Mouse (Mus musculus) midbrain, postnatal 0 days (tissue): ENCODE measurements around the gene Pnpla1. TPM values are rescaled to one million over a fixed set of nuclear protein-coding genes. Genes with fewer than 3 reads are reported as not detected.
A peak's percentile ranks its signal among the peaks of the same experiment; 100 is the strongest.

Source experiments
- ATAC-seq: fragments of 200-750 bp; cut with Nextera tagmentation; 2 replicates; pipeline ENCODE4 v1.8.0; 2017; ENCODE audit warnings: moderate number of reproducible peaks, mild to moderate bottlenecking, moderate TSS enrichment, moderate library complexity; ENCODE audit not compliant: low FRiP score
- DNase-seq: peaks from one replicate; pipeline ENCODE4 v3.0.0-alpha.2; 2015; ENCODE audit warnings: low spot score
- H3K27ac ChIP-seq: fragments of 300-500 bp; sonication (generic); 2 replicates; pipeline ENCODE4 v1.5.1; 2014; ENCODE audit warnings: low read depth, mild to moderate bottlenecking, low read length, mixed read lengths
- H3K27me3 ChIP-seq: fragments of 300-500 bp; sonication (generic); 2 replicates; pipeline ENCODE4 v1.6.1; 2014; ENCODE audit warnings: low read length, control low read depth, mixed read lengths; ENCODE audit not compliant: insufficient read depth
- H3K36me3 ChIP-seq: fragments of 300-500 bp; sonication (generic); 2 replicates; pipeline ENCODE4 v1.6.1; 2014; ENCODE audit warnings: low read length, control low read depth, mixed read lengths; ENCODE audit not compliant: insufficient read depth
- H3K4me1 ChIP-seq: fragments of 300-500 bp; sonication (generic); 2 replicates; pipeline ENCODE4 v1.6.1; 2014; ENCODE audit warnings: mild to moderate bottlenecking, control low read depth, antibody characterized with exemption, low read length, mixed read lengths; ENCODE audit not compliant: insufficient read depth
- H3K4me2 ChIP-seq: fragments of 300-500 bp; sonication (generic); 2 replicates; pipeline ENCODE4 v1.6.1; 2014; ENCODE audit warnings: low read depth, mild to moderate bottlenecking, low read length, mixed read lengths; ENCODE audit not compliant: poor library complexity, severe bottlenecking
- H3K4me3 ChIP-seq: fragments of 300-500 bp; sonication (generic); 2 replicates; pipeline ENCODE4 v1.5.1; 2014; ENCODE audit warnings: low read depth, mild to moderate bottlenecking, low read length, moderate library complexity
- H3K9ac ChIP-seq: fragments of 300-500 bp; sonication (generic); replicated peaks from 2 replicates; pipeline ENCODE4 v1.6.1; 2014; ENCODE audit warnings: mild to moderate bottlenecking, low read length, moderate library complexity, mixed read lengths; ENCODE audit not compliant: poor library complexity, severe bottlenecking
- H3K9me3 ChIP-seq: fragments of 300-500 bp; sonication (generic); 2 replicates; pipeline ENCODE4 v1.6.1; 2016; ENCODE audit warnings: low read length, control low read depth
- CTCF ChIP-seq: IDR thresholded peaks from 2 replicates; pipeline ENCODE4 v1.5.1; 2016; ENCODE audit warnings: antibody characterized with exemption, mild to moderate bottlenecking
- WGBS: fragments of 180-500 bp; shearing (Covaris S2); extraction: QIAGEN DNeasy Blood & Tissue Kit; methylation state at CpG from one replicate; pipeline ENCODE4 v1.1.7; 2014; 5-methylcytosine and 5-hydroxymethylcytosine counted together
- polyA plus RNA-seq: library from polyadenylated mRNA; unstranded; fragments of >200 nt; fragmentation: Nextera tagmentation; extraction: Ambion mirVana; gene quantifications from 2 replicates; pipeline ENCODE4 v1.2.1, GENCODE M21; 2015
- total RNA-seq: library from RNA; depleted of rRNA; stranded (reverse); fragments of >200 nt; gene quantifications from 2 replicates; pipeline ENCODE4 v1.2.3, GENCODE M21; 2014

The Pnpla1 gene
- total and polyA plus RNA-seq, 2 experiments from 2014 or later = 0.05 TPM; not detected in 1

- H3K9me3 ChIP-seq = no peaks in the 10 kb centered on the region
- no peak overlapping the region for H3K4me2 ChIP-seq
- WGBS = 93% methylated on average over 6 of the region's 6 CpGs
- no peak for ATAC-seq
- peak; percentile 42 for DNase-seq
- H3K4me3 ChIP-seq = no peak overlapping the region
- H3K36me3 ChIP-seq = peaks cover 64% of the 10 kb centered on the region
- no peak overlapping the region for H3K9ac ChIP-seq
- H3K27ac ChIP-seq = no peak overlapping the region
- no peaks in the 10 kb centered on the region for H3K4me1 ChIP-seq
- no peak for TF ChIP-seq CTCF
- no peaks in the 10 kb centered on the region for H3K27me3 ChIP-seq
Observed at GRCm38 (mm10) chr17:28825359-28826041, 32.7 kb upstream of the Pnpla1 start.

DNA sequence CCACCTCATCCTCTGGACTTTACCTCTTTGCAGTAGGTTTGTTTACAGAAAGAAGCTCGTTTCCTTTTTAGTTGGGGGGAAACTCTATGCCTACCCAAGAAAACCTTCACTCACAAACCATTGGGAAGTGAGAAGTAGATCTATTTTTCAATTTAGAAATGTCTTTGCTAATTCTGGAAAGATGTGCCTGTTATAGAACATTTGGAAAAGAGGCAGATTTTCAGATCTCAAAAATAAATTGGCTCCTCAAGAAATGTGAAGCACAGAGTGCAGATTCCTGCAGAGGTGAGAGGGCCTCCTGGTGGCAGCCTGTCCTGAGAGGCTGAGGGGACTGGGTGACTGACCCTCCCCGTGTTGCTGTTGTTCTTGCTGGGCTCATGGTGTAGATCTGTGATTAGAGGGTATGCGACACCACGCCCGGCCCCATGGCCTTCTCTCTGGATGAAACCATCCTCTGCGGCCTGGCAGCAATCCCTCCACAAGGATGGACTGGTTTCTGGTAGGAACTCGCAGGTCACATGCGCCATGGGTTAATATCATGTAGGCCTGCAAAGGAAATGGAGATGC is 30.5 kb upstream of the Pnpla1 start:
- Histone ChIP-seq H3K4me3 (no peak overlapping the region), H3K9me3 (no peaks in the 10 kb centered on the region), H3K36me3 (peaks cover 52% of the 10 kb centered on the region), H3K27ac (no peak overlapping the region), H3K4me1 (no peaks in the 10 kb centered on the region), H3K4me2 (no peak overlapping the region), H3K9ac (no peak overlapping the region), H3K27me3 (no peaks in the 10 kb centered on the region)
- ATAC-seq (no peak), DNase-seq (no peak)
- TF ChIP-seq CTCF = no peak
- WGBS = 94% methylated on average over 8 of the region's 8 CpGs

GRCm38 (mm10) chr17:28829120-28829519 is 29.1 kb upstream of the Pnpla1 start:
- no peak for DNase-seq
- Histone ChIP-seq H3K27me3 (no peaks in the 10 kb centered on the region), H3K4me2 (no peak overlapping the region), H3K9ac (no peak overlapping the region), H3K9me3 (no peaks in the 10 kb centered on the region), H3K4me3 (no peak overlapping the region), H3K36me3 (peaks cover 39% of the 10 kb centered on the region), H3K4me1 (no peaks in the 10 kb centered on the region), H3K27ac (no peak overlapping the region)
- TF ChIP-seq CTCF = no peak
- 88% methylated on average over 14 of the region's 14 CpGs for WGBS
- ATAC-seq = no peak

GRCm38 (mm10) chr17:28831065-28831464 is 27.1 kb upstream of the Pnpla1 start:
- ATAC-seq (no peak), DNase-seq (no peak)
- Histone ChIP-seq H3K4me1 (no peaks in the 10 kb centered on the region), H3K27ac (no peak overlapping the region), H3K36me3 (peaks cover 37% of the 10 kb centered on the region), H3K4me2 (no peak overlapping the region), H3K9ac (no peak overlapping the region), H3K9me3 (no peaks in the 10 kb centered on the region), H3K27me3 (no peaks in the 10 kb centered on the region), H3K4me3 (no peak overlapping the region)
- WGBS = 72% methylated on average over 8 of the region's 8 CpGs
- no peak for TF ChIP-seq CTCF

DNA sequence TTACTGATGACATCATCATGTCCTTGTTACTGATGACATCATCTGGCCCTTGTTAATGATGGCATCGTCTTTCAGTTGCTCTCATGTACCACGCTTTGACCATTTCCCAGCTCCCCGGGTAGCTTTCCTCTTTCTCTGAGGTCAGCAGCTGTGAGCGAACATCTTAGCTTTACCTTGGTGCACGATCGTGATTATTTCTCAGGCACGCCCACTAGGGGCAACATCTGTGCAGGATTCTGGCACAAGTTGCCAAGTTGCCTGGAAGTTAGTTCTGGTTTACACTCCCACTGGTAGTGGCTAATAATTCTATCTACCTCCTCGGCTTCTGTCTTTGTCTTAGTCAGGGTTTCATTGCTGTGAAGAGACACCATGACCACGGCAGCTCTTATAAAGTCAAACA is 26.2 kb upstream of the Pnpla1 start:
- WGBS = 85% methylated on average over 9 of the region's 9 CpGs
- ATAC-seq = no peak
- Histone ChIP-seq H3K9me3 (no peaks in the 10 kb centered on the region), H3K36me3 (peaks cover 44% of the 10 kb centered on the region), H3K4me3 (no peak overlapping the region), H3K9ac (no peak overlapping the region), H3K27ac (no peak overlapping the region), H3K4me2 (no peak overlapping the region), H3K4me1 (no peaks in the 10 kb centered on the region), H3K27me3 (no peaks in the 10 kb centered on the region)
- peak; percentile 67 for TF ChIP-seq CTCF
- DNase-seq = peak; percentile 13

DNA sequence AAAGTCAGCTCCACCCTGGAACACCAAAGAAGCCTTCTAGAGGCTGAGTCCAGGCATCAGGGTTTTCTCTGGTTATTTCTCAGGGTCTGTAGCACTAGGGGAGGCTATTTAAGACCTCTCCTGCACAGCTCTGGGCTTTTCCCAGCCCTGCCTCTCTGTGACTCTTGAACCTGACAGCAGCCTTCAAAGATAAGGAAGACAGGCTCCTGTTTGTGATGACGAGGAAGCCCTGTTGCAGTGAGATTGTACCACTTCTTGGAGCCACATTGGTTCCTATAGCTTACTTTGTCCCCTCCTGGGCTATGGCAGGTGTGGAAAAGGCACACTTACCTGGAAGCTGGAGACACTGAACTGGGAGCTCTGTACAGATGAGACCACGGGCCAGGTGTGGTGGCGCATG is 25.3 kb upstream of the Pnpla1 start:
- Histone ChIP-seq H3K9me3 (no peaks in the 10 kb centered on the region), H3K4me1 (no peaks in the 10 kb centered on the region), H3K36me3 (peaks cover 50% of the 10 kb centered on the region), H3K27ac (no peak overlapping the region), H3K27me3 (no peaks in the 10 kb centered on the region), H3K4me3 (no peak overlapping the region), H3K9ac (no peak overlapping the region), H3K4me2 (no peak overlapping the region)
- DNase-seq (no peak), ATAC-seq (no peak)
- 96% methylated on average over 3 of the region's 3 CpGs for WGBS
- no peak for TF ChIP-seq CTCF
